Mouse (Mus musculus): Measurements from ENCODE around the gene Vmn1r201. TPM values are rescaled to one million over a fixed set of nuclear protein-coding genes. Genes with fewer than 3 reads are reported as not detected.

Gene Vmn1r201
- polyA plus RNA-seq (2015; fragmentation: Nextera tagmentation; extraction: Ambion mirVana), result not detected in 2 replicates

DNA sequence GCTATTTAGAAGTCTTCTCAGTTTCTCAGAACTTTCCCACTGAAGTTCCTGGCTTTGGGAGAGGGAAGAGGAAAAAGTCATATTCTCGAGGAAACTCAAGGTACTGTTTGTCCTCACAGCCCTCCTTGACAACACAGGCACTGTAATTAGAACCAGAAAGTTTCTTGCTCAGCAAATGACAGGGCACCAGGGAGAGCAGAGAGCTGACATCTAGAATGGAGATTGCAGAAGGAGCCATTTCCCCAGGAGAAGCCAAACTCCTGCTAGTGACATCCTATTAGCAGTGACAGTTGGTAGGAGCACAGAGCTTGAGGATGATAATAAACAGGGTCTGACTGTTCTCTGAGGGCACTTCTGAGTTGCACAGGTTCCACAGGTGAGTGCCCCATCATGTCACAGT lies at the start of gene Vmn1r201:
Gene Vmn1r201 (plus strand): TSS at position 301 of the 400 bp plus-strand sequence.

GRCm38 (mm10) chr13:22505281-22505680 lies 33.6 kb downstream of the Vmn1r201 start, which contains the start of gene Vmn1r202:
Gene Vmn1r202 (minus strand): TSS chr13:22505381.

DNA sequence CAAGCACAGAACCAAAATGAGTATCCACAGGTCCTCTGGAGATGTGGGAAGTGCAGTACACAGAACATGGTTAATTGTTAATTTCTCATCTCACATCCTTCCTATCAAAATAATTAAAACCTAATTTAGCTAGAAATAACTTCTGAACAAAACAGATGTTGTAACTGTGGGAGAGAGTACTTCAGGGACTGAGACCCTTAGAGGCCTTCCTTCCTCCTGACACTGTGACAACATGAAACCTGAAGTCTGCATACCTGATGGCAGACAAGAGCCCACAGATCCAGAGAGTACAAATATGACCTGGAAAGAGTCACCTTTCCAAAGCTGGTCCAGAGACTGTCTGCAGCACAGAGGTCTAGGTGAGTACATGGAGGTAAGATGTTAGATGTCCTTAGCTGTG lies 46.1 kb downstream of the Vmn1r201 start, which contains the start of gene Vmn1r203:
Gene Vmn1r203 (plus strand): TSS at position 301 of the 400 bp plus-strand sequence.

Other genes starting within 250 kb of the Vmn1r201 start
- gene Vmn1r193, start 248.8 kb upstream of the Vmn1r201 start, polyA plus RNA-seq (2015; fragmentation: Nextera tagmentation; extraction: Ambion mirVana), result not detected in 2 replicates
- not detected in 2 replicates for gene Vmn1r194, start 227.7 kb upstream of the Vmn1r201 start, polyA plus RNA-seq (2015; fragmentation: Nextera tagmentation; extraction: Ambion mirVana)
- gene Vmn1r195, start 201.4 kb upstream of the Vmn1r201 start, polyA plus RNA-seq (2015; fragmentation: Nextera tagmentation; extraction: Ambion mirVana), result not detected in 2 replicates
- gene Vmn1r196, start 182.0 kb upstream of the Vmn1r201 start, polyA plus RNA-seq (2015; fragmentation: Nextera tagmentation; extraction: Ambion mirVana), result not detected in 2 replicates
- not detected in 2 replicates for gene Vmn1r197, start 147.3 kb upstream of the Vmn1r201 start, polyA plus RNA-seq (2015; fragmentation: Nextera tagmentation; extraction: Ambion mirVana)
- gene Vmn1r198, start 121.6 kb upstream of the Vmn1r201 start, polyA plus RNA-seq (2015; fragmentation: Nextera tagmentation; extraction: Ambion mirVana), result not detected in 2 replicates
- not detected in 2 replicates for gene Vmn1r199, start 92.1 kb upstream of the Vmn1r201 start, polyA plus RNA-seq (2015; fragmentation: Nextera tagmentation; extraction: Ambion mirVana)
- gene Vmn1r200, start 81.5 kb upstream of the Vmn1r201 start, polyA plus RNA-seq (2015; fragmentation: Nextera tagmentation; extraction: Ambion mirVana), result not detected in 2 replicates
- not detected in 2 replicates for gene Vmn1r202, start 33.5 kb downstream of the Vmn1r201 start, polyA plus RNA-seq (2015; fragmentation: Nextera tagmentation; extraction: Ambion mirVana)
- not detected in 2 replicates for gene Vmn1r203, start 46.2 kb downstream of the Vmn1r201 start, polyA plus RNA-seq (2015; fragmentation: Nextera tagmentation; extraction: Ambion mirVana)
- not detected in 2 replicates for gene Vmn1r204, start 81.3 kb downstream of the Vmn1r201 start, polyA plus RNA-seq (2015; fragmentation: Nextera tagmentation; extraction: Ambion mirVana)
- not detected in 2 replicates for gene Vmn1r205, start 121.1 kb downstream of the Vmn1r201 start, polyA plus RNA-seq (2015; fragmentation: Nextera tagmentation; extraction: Ambion mirVana)
- not detected in 2 replicates for gene Vmn1r206, start 152.3 kb downstream of the Vmn1r201 start, polyA plus RNA-seq (2015; fragmentation: Nextera tagmentation; extraction: Ambion mirVana)

All from skeletal muscle tissue, postnatal 0 days (tissue).